Mouse (Mus musculus) bone marrow, adult 2 months (tissue): ENCODE data around the gene Sez6l.

Experiments
- CTCF ChIP-seq: fragments of 200-500 bp; IDR thresholded peaks from 2 replicates; pipeline ENCODE4 v1.5.1; 2011; ENCODE audit warnings: low read length, control low read depth; ENCODE audit not compliant: control insufficient read depth, insufficient read depth
- POLR2A ChIP-seq: fragments of 200-500 bp; IDR thresholded peaks from 2 replicates; pipeline ENCODE4 v1.6.1; 2011; ENCODE audit warnings: low read depth, mild to moderate bottlenecking, control low read depth, low read length, borderline replicate concordance; ENCODE audit not compliant: control insufficient read depth

DNA sequence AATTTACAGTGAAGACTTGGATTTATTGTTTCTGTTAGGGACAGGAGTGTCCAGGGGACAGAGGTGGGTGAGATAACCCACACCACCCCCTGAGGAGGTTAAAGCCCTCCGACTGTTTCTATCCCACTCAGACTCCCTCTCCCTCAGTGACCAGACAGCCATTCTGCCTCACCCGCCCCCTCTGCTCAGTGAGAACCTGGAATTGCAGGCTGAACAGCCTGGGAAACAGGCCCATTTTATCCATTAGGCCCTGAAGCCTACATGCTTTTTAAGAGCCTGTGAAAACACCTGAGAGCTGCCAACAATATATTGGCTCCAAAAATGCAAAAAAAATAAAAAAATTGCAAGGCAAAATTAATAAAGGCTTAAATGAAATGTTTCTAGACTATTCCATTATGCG, 20.3 kb downstream of the Sez6l start:
- TF ChIP-seq POLR2A (no peak), CTCF (no peak)
